ENCODE assay signal across 14 mouse cellular contexts in the genomic region with DNA sequence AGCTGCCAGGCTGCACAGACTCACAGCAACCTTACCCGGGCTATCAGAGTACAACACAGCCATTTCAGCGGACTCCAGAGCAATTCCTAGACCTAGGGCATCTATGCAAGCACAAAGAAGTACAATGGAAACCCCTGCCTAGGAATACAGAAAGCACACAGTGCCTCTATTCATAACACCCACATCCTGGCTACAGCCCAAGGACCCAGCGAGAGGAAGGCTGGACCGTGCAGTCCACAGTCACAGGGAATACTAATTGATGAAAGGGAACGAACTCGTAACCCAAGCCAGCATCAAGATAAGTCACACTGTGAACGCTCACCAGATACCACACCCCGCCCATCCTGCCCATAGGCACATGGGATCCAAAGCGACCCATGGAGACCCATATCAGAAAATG. TPM values are rescaled to one million over a fixed set of nuclear protein-coding genes. Genes with fewer than 3 reads are reported as not detected.
DNase-seq lines count a peak whose midpoint lies in the region; ATAC-seq and TF ChIP-seq lines count a peak whose summit lies in the region.
"Had no signal": no experiment of that assay in that cellular context is flagged by ENCODE, and none has a peak within 500 bp of the region (broad histone marks: within the 10 kb centered on the region; RNA-seq: fewer than 3 reads in every experiment).

No protein-coding gene starts in this region.

- H3K9me3 ChIP-seq in embryonic facial prominence, embryonic 13.5 days = no peaks in the 10 kb centered on the region
- H3K9me3 ChIP-seq in embryonic facial prominence, embryonic 10.5 days = no peaks in the 10 kb centered on the region
- H3K9me3 ChIP-seq in midbrain, postnatal 0 days (ENCODE audit: low read length) = no peaks in the 10 kb centered on the region
- no peaks in the 10 kb centered on the region for H3K9me3 ChIP-seq in midbrain, embryonic 10.5 days (replicated peaks)
- H3K9me3 ChIP-seq in neural tube, embryonic 13.5 days = no peaks in the 10 kb centered on the region
- H3K9me3 ChIP-seq in intestine, embryonic 15.5 days = no peaks in the 10 kb centered on the region
- H3K9me3 ChIP-seq: liver, embryonic 13.5 days had no signal

- H3K9ac ChIP-seq in embryonic facial prominence, embryonic 13.5 days = no peak overlapping the region
- H3K9ac ChIP-seq in midbrain, postnatal 0 days (replicated peaks; ENCODE audit: low read length, poor library complexity, severe bottlenecking) = no peak overlapping the region
- no peak overlapping the region for H3K9ac ChIP-seq in neural tube, embryonic 13.5 days
- no peak overlapping the region for H3K9ac ChIP-seq in intestine, embryonic 15.5 days
- H3K9ac ChIP-seq: liver, embryonic 13.5 days had no signal

- TF ChIP-seq CTCF in midbrain, postnatal 0 days (IDR thresholded peaks at IDR 0.05) = no peak
- TF ChIP-seq CTCF in cortical plate, adult 2 months (IDR thresholded peaks at IDR 0.05; ENCODE audit: extremely low read depth, insufficient read depth, low read length) = no peak

- 76% methylated on average over 9 of the region's 9 CpGs for WGBS in embryonic facial prominence, embryonic 13.5 days
- WGBS in embryonic facial prominence, embryonic 10.5 days = 83% methylated on average over 9 of the region's 9 CpGs
- WGBS in midbrain, postnatal 0 days = 73% methylated on average over 9 of the region's 9 CpGs
- 92% methylated on average over 9 of the region's 9 CpGs for WGBS in midbrain, embryonic 10.5 days
- 54% methylated on average over 9 of the region's 9 CpGs for WGBS in neural tube, embryonic 13.5 days
- WGBS in intestine, embryonic 15.5 days = 78% methylated on average over 9 of the region's 9 CpGs

- no peak overlapping the region for H3K27ac ChIP-seq in embryonic facial prominence, embryonic 13.5 days
- no peak overlapping the region for H3K27ac ChIP-seq in embryonic facial prominence, embryonic 10.5 days (replicated peaks)
- H3K27ac ChIP-seq in midbrain, postnatal 0 days (ENCODE audit: low read depth, low read length) = no peak overlapping the region
- H3K27ac ChIP-seq in midbrain, embryonic 10.5 days (replicated peaks) = no peak overlapping the region
- peak overlapping the region; percentile 51; the same call in 1 of the 2 replicates for H3K27ac ChIP-seq in cortical plate, adult 2 months (ENCODE audit: insufficient read depth, low read length)
- H3K27ac ChIP-seq in neural tube, embryonic 13.5 days (replicated peaks) = peak overlapping the region; percentile 61
- H3K27ac ChIP-seq in intestine, embryonic 15.5 days = no peak overlapping the region
- H3K27ac ChIP-seq: liver, embryonic 13.5 days had no signal

- H3K36me3 ChIP-seq in embryonic facial prominence, embryonic 13.5 days = peaks cover 46% of the 10 kb centered on the region
- peaks cover 66% of the 10 kb centered on the region for H3K36me3 ChIP-seq in embryonic facial prominence, embryonic 10.5 days (replicated peaks)
- peaks cover 14% of the 10 kb centered on the region for H3K36me3 ChIP-seq in midbrain, postnatal 0 days (ENCODE audit: insufficient read depth, low read length)
- H3K36me3 ChIP-seq in midbrain, embryonic 10.5 days = peaks cover 67% of the 10 kb centered on the region
- H3K36me3 ChIP-seq in neural tube, embryonic 13.5 days = peaks cover 52% of the 10 kb centered on the region
- peaks cover 16% of the 10 kb centered on the region; the same call in 1 of the 2 replicates for H3K36me3 ChIP-seq in intestine, embryonic 15.5 days

- peaks cover 32% of the 10 kb centered on the region for H3K4me1 ChIP-seq in embryonic facial prominence, embryonic 13.5 days
- H3K4me1 ChIP-seq in embryonic facial prominence, embryonic 10.5 days = peaks cover 30% of the 10 kb centered on the region
- peaks cover 9% of the 10 kb centered on the region; the same call in 1 of the 2 replicates for H3K4me1 ChIP-seq in midbrain, postnatal 0 days (ENCODE audit: insufficient read depth, low read length)
- peaks cover 31% of the 10 kb centered on the region for H3K4me1 ChIP-seq in midbrain, embryonic 10.5 days
- H3K4me1 ChIP-seq in cortical plate, adult 2 months (ENCODE audit: control insufficient read depth, insufficient read depth, low read length) = peaks cover 2% of the 10 kb centered on the region; the same call in 1 of the 2 replicates
- H3K4me1 ChIP-seq in neural tube, embryonic 13.5 days (replicated peaks) = peaks cover 42% of the 10 kb centered on the region
- H3K4me1 ChIP-seq in intestine, embryonic 15.5 days (replicated peaks) = peaks cover 22% of the 10 kb centered on the region

- TF ChIP-seq POLR2A in cortical plate, adult 2 months (IDR thresholded peaks at IDR 0.05; ENCODE audit: extremely low read depth, insufficient read depth, low read length) = no peak

- 0 out of 2 replicates have a peak overlapping the region, but pooled peaks have one; percentile 0 for H3K4me2 ChIP-seq in embryonic facial prominence, embryonic 13.5 days
- H3K4me2 ChIP-seq in midbrain, postnatal 0 days (ENCODE audit: low read depth, low read length, poor library complexity, severe bottlenecking) = no peak overlapping the region
- H3K4me2 ChIP-seq in neural tube, embryonic 13.5 days = 0 out of 2 replicates have a peak overlapping the region, but pooled peaks have one; percentile 82
- H3K4me2 ChIP-seq in intestine, embryonic 15.5 days (replicated peaks) = no peak overlapping the region
- H3K4me2 ChIP-seq: liver, embryonic 13.5 days had no signal

- H3K27me3 ChIP-seq in embryonic facial prominence, embryonic 13.5 days = no peaks in the 10 kb centered on the region
- peaks cover 8% of the 10 kb centered on the region; the same call in 1 of the 2 replicates for H3K27me3 ChIP-seq in embryonic facial prominence, embryonic 10.5 days (replicated peaks; ENCODE audit: low read depth, poor library complexity, severe bottlenecking)
- no peaks in the 10 kb centered on the region for H3K27me3 ChIP-seq in midbrain, postnatal 0 days (ENCODE audit: insufficient read depth, low read length)
- peaks cover 12% of the 10 kb centered on the region for H3K27me3 ChIP-seq in midbrain, embryonic 10.5 days (ENCODE audit: low read depth, poor library complexity, severe bottlenecking)
- H3K27me3 ChIP-seq in neural tube, embryonic 13.5 days = peaks cover 6% of the 10 kb centered on the region; the same call in 1 of the 2 replicates
- no peaks in the 10 kb centered on the region for H3K27me3 ChIP-seq in intestine, embryonic 15.5 days (replicated peaks)
- H3K27me3 ChIP-seq: liver, embryonic 13.5 days; Patski had no signal

- H3K4me3 ChIP-seq in embryonic facial prominence, embryonic 13.5 days = no peak overlapping the region
- H3K4me3 ChIP-seq in embryonic facial prominence, embryonic 10.5 days = no peak overlapping the region
- H3K4me3 ChIP-seq in midbrain, postnatal 0 days (ENCODE audit: low read depth, low read length) = no peak overlapping the region
- no peak overlapping the region for H3K4me3 ChIP-seq in midbrain, embryonic 10.5 days
- H3K4me3 ChIP-seq in cortical plate, adult 2 months (ENCODE audit: insufficient read depth, low read length) = no peak overlapping the region
- no peak overlapping the region for H3K4me3 ChIP-seq in neural tube, embryonic 13.5 days
- no peak overlapping the region for H3K4me3 ChIP-seq in intestine, embryonic 15.5 days (replicated peaks)
- H3K4me3 ChIP-seq: liver, embryonic 13.5 days had no signal

- DNase-seq in embryonic facial prominence, embryonic 10.5 days (ENCODE audit: low spot score) = no peak
- DNase-seq in midbrain, postnatal 0 days (ENCODE audit: low spot score) = peak; percentile 62
- DNase-seq in midbrain, embryonic 10.5 days (ENCODE audit: low spot score) = no peak
- no peak for DNase-seq in lung, postnatal 25 days (ENCODE audit: low spot score)
- DNase-seq: heart, postnatal 10 days; kidney, adult 8-10 months; liver, embryonic 13.5 days; lung, postnatal 4 days; thymus, adult 2 months had no signal

- ATAC-seq in embryonic facial prominence, embryonic 13.5 days (ENCODE audit: insufficient number of reproducible peaks, insufficient read depth, low FRiP score, low TSS enrichment, low read depth) = no peak
- ATAC-seq in midbrain, postnatal 0 days (ENCODE audit: low FRiP score) = 0 out of 2 replicates have a peak, but pooled peaks have one; percentile 17
- ATAC-seq in neural tube, embryonic 13.5 days (ENCODE audit: low read depth) = peak; percentile 19; the same call in 1 of the 2 replicates
- no peak for ATAC-seq in intestine, embryonic 15.5 days
- ATAC-seq: Patski had no signal

RNA-seq across cellular contexts. Expression of gene Pebp1, which starts 3.4 kb away (rescaled TPM):
- polyA plus RNA-seq in embryonic facial prominence, embryonic 13.5 days (2015; fragmentation: Nextera tagmentation; extraction: Ambion mirVana) = 780 and 876 TPM in 2 replicates
- polyA plus RNA-seq in embryonic facial prominence, embryonic 10.5 days (2016; fragmentation: Nextera tagmentation; extraction: Ambion mirVana) = 895 and 919 TPM in 2 replicates
- 1,240 and 1,525 TPM in 2 replicates for total RNA-seq in midbrain, postnatal 0 days (2014; rRNA removed)
- polyA plus RNA-seq in midbrain, postnatal 0 days (2015; fragmentation: Nextera tagmentation; extraction: Ambion mirVana) = 1,025 and 1,129 TPM in 2 replicates
- polyA plus RNA-seq in midbrain, embryonic 10.5 days (2016; fragmentation: Nextera tagmentation; extraction: Ambion mirVana) = 946 and 962 TPM in 2 replicates
- 738 and 746 TPM in 2 replicates for polyA plus RNA-seq in cortical plate, adult 2 months (2012; rRNA removed)
- polyA plus RNA-seq in neural tube, embryonic 13.5 days (2015; fragmentation: Nextera tagmentation; extraction: Ambion mirVana) = 991 and 996 TPM in 2 replicates
- 659 and 723 TPM in 2 replicates for polyA plus RNA-seq in intestine, embryonic 15.5 days (2015; fragmentation: Nextera tagmentation; extraction: Ambion mirVana)

RNA-seq across cellular contexts. Expression of gene Vsig10, which starts 34.9 kb away (rescaled TPM):
- polyA plus RNA-seq in embryonic facial prominence, embryonic 13.5 days (2015; fragmentation: Nextera tagmentation; extraction: Ambion mirVana) = 7.1 and 11.3 TPM in 2 replicates
- polyA plus RNA-seq in embryonic facial prominence, embryonic 10.5 days (2016; fragmentation: Nextera tagmentation; extraction: Ambion mirVana) = 3.4 and 4.0 TPM in 2 replicates
- total RNA-seq in midbrain, postnatal 0 days (2014; rRNA removed) = 1.8 and 7.1 TPM in 2 replicates
- polyA plus RNA-seq in midbrain, postnatal 0 days (2015; fragmentation: Nextera tagmentation; extraction: Ambion mirVana) = 1.2 and 1.5 TPM in 2 replicates
- 2.7 and 4.0 TPM in 2 replicates for polyA plus RNA-seq in midbrain, embryonic 10.5 days (2016; fragmentation: Nextera tagmentation; extraction: Ambion mirVana)
- 2.1 and 2.9 TPM in 2 replicates for polyA plus RNA-seq in cortical plate, adult 2 months (2012; rRNA removed)
- polyA plus RNA-seq in neural tube, embryonic 13.5 days (2015; fragmentation: Nextera tagmentation; extraction: Ambion mirVana) = 2.2 and 2.6 TPM in 2 replicates
- 14.1 and 16.8 TPM in 2 replicates for polyA plus RNA-seq in intestine, embryonic 15.5 days (2015; fragmentation: Nextera tagmentation; extraction: Ambion mirVana)

Comparison
In these comparisons a context has a peak if more than half of its experiments do, and no peak if none do; other contexts are left out.
1. ATAC-seq: peak in midbrain, postnatal 0 days (single experiment) and neural tube, embryonic 13.5 days (single experiment); none in embryonic facial prominence, embryonic 13.5 days (single experiment) and intestine, embryonic 15.5 days (single experiment).
2. H3K27ac ChIP-seq: peak in cortical plate, adult 2 months (single experiment) and neural tube, embryonic 13.5 days (single experiment); none in embryonic facial prominence, embryonic 13.5 days (single experiment), embryonic facial prominence, embryonic 10.5 days (single experiment), midbrain, postnatal 0 days (single experiment), midbrain, embryonic 10.5 days (single experiment) and intestine, embryonic 15.5 days (single experiment).
3. H3K4me2 ChIP-seq: peak in embryonic facial prominence, embryonic 13.5 days (single experiment) and neural tube, embryonic 13.5 days (single experiment); none in midbrain, postnatal 0 days (single experiment) and intestine, embryonic 15.5 days (single experiment).